Mouse (Mus musculus): ENCODE results near the gene Micall1. TPM values are rescaled to one million over a fixed set of nuclear protein-coding genes. Genes with fewer than 3 reads are reported as not detected.

The Micall1 gene
- total RNA-seq, 4 experiments from 2014 or later, result 28.9 to 32.0 (median 30.4) TPM

DNA sequence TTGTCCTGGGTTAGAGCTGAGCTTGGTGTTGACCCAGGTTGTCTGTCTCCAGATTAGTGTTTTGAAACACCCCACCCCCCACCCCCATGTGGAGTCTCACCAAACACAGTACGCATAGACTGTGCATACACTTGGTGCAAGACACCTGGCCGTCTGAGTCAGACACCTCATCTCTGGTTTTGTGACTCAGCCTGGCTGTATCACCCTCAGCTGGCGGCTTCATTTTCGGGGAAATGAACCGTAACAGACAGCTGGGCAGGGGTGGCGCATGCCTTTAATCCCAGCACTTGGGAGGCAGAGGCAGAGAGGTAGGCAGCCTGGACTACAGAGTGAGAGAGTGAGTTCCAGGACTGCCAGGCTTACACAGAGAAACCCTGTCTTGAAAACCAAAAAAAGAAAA lies 68.2 kb downstream of the Micall1 start:
- no peak for DNase-seq (ENCODE audit: low spot score in 2 of 2)

DNA sequence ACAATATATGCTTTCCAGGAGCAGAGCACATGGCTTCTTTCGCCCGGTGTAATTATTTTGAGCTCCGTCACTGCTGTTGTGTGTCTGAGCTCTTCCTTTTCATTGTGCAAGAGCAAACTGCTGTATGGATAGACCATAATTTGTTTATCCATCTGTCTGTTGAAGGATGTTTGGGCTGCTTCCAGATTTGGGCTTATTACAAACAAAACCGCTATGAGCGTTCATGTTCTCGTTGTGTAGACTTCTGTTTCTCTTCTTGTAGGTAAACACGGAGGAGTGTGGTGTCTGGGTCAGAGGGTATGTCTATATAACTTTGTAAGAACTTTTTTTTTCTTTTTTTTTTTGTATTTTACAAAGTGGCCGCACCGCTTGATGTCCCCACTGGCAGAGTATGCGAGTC lies 76.5 kb downstream of the Micall1 start:
- DNase-seq (ENCODE audit: low spot score in 2 of 2), result no peak

Other genes with a start within 250 kb of the Micall1 start
- gene Gga1, start 231.7 kb upstream of the Micall1 start, total RNA-seq (2022), result 10 to 100 TPM; 53.5 to 64.7 (median 57.6) TPM
- under 1 TPM in 2 of 4 experiments, not detected in 2; 0.36 to 0.46 TPM for gene Gm49510, start 209.2 kb upstream of the Micall1 start, total RNA-seq (2022)
- gene Sh3bp1, start 209.1 kb upstream of the Micall1 start, total RNA-seq (2022), result 10 to 100 TPM; 26.2 to 38.6 (median 32.2) TPM
- 100 to 1,000 TPM; 157 to 176 (median 166) TPM for gene Pdxp, start 195.0 kb upstream of the Micall1 start, total RNA-seq (2022)
- gene Lgals1, start 182.2 kb upstream of the Micall1 start, total RNA-seq (2022), result 10 to 100 TPM; 19.2 to 31.4 (median 26.5) TPM
- 10 to 100 TPM; 35.8 to 43.5 (median 39.9) TPM for gene Nol12, start 174.0 kb upstream of the Micall1 start, total RNA-seq (2022)
- 10 to 100 TPM; 10.8 to 16.3 (median 11.7) TPM for gene Triobp, start 161.2 kb upstream of the Micall1 start, total RNA-seq (2022)
- gene H1f0, start 80.4 kb upstream of the Micall1 start, total RNA-seq (2022), result 10 to 100 TPM; 84.9 to 94.2 (median 89.5) TPM
- gene Galr3, start 67.0 kb upstream of the Micall1 start, total RNA-seq (2022), result under 1 TPM in 3 of 4 experiments, not detected in 1; 0.30 to 0.72 (median 0.37) TPM
- 10 to 100 TPM; 16.5 to 20.1 (median 18.4) TPM for gene Ankrd54, start 46.0 kb upstream of the Micall1 start, total RNA-seq (2022)
- gene Eif3l, start 33.7 kb upstream of the Micall1 start, total RNA-seq (2022), result 10 to 100 TPM; 73.8 to 77.0 (median 75.3) TPM
- 100 to 1,000 TPM in 2 of 4 experiments, 10 to 100 TPM in 2; 83.7 to 108 (median 99.6) TPM for gene Polr2f, start 32.1 kb downstream of the Micall1 start, total RNA-seq (2022)
- 10 to 100 TPM; 10.1 to 14.4 (median 11.3) TPM for gene 1700088E04Rik, start 32.4 kb downstream of the Micall1 start, total RNA-seq (2022)
- gene Sox10, start 56.3 kb downstream of the Micall1 start, total RNA-seq (2022), result 10 to 100 TPM; 30.5 to 36.3 (median 32.6) TPM
- gene Pick1, start 120.3 kb downstream of the Micall1 start, total RNA-seq (2022), result 10 to 100 TPM; 47.2 to 56.8 (median 52.7) TPM
- 1 to 10 TPM in 1 of 4 experiments, under 1 TPM in 3; 0.18 to 1.2 (median 0.63) TPM for gene Gm49486, start 120.5 kb downstream of the Micall1 start, total RNA-seq (2022)
- under 1 TPM in 3 of 4 experiments, not detected in 1; 0.53 to 0.91 (median 0.57) TPM for gene Slc16a8, start 145.9 kb downstream of the Micall1 start, total RNA-seq (2022)
- gene Baiap2l2, start 176.6 kb downstream of the Micall1 start, total RNA-seq (2022), result 10 to 100 TPM in 3 of 4 experiments, 1 to 10 TPM in 1; 3.1 to 14.2 (median 11.4) TPM
- gene Pla2g6, start 219.5 kb downstream of the Micall1 start, total RNA-seq (2022), result 10 to 100 TPM; 21.4 to 24.1 (median 22.8) TPM
- 1 to 10 TPM; 1.2 to 3.8 (median 1.5) TPM for gene Maff, start 237.7 kb downstream of the Micall1 start, total RNA-seq (2022)